Mouse (Mus musculus): ENCODE data around the gene Bcor. TPM values are rescaled to one million over a fixed set of nuclear protein-coding genes. Genes with fewer than 3 reads are reported as not detected.

Bcor gene
- total RNA-seq (2021), result 10 to 100 TPM; 14.7 to 20.1 TPM
- long read RNA-seq, experiment 1, full-length matches to known transcripts, result 2 of 11 reads
- long read RNA-seq, experiment 1, partial matches to known transcripts, result 8 of 11 reads
- long read RNA-seq, experiment 1, other reads (novel, unspliced or antisense), result 1 of 11 reads
- long read RNA-seq, experiment 2, full-length matches to known transcripts, result 1 of 8 reads
- long read RNA-seq, experiment 2, partial matches to known transcripts, result 5 of 8 reads
- long read RNA-seq, experiment 2, other reads (novel, unspliced or antisense), result 2 of 8 reads

DNA sequence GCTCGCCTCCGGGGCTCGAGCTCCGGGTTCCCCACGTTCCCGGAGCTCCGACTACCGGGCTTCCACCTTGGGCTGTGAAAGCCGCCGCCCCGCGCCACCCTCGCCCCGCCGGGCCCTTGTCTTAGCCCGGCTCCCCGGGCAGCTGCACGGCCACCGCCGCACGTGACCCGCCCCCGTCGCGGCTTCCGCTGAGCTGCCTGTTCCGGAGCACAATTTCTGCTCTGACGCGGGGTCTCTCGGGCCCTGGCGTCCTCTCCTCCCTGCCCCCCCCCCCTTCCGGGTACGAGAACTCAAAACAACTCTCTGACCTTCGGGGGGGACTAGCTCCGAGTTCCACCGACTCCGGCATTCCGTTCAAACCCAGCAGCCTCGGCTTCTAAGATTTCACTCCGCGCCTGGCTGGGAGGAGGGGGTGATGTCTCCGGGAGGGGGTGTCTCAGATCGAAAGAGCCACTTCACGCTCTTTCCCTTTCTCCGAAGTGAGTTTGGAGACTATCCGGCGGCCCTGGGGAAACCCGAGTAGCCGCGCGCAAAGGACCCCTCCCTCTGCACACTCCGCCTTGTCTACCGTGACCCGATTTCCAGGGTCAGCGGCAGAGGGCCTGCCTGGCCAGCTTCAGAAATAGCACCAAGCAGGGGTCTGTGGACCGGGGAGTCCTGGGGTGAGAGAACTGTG lies at the start of gene Bcor:
Gene Bcor, minus strand, starts transcription at position 375 of the 676 bp plus-strand sequence.
- intact Hi-C loops (cut with DNase I; ENCODE audit: low total_unique reads), result no loop called here

DNA sequence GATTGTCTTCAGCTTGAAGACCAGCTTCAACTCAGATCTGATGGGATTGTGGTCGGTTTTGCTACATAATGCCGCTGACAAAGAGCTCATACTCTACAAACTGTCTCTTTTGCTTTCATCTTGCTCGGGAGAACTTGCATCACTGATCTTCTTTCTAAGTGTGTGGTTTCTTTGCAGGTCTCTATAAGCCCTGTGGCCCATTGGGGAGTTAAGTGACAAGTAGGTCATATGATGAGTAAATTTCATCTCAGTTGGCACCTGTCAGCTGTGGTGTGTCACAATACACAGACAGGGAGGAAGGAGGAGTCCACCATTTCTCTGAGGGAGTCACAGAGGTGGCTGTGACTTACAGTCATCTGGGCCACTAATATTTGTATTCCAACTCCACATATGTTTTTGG lies 42.8 kb upstream of the Bcor start:
- intact Hi-C loops (cut with DNase I; ENCODE audit: low total_unique reads), result no loop called here
- no peak for DNase-seq

More for the DNA sequence above, at the start of gene Bcor:
- DNase-seq, result peak; percentile 76

DNA sequence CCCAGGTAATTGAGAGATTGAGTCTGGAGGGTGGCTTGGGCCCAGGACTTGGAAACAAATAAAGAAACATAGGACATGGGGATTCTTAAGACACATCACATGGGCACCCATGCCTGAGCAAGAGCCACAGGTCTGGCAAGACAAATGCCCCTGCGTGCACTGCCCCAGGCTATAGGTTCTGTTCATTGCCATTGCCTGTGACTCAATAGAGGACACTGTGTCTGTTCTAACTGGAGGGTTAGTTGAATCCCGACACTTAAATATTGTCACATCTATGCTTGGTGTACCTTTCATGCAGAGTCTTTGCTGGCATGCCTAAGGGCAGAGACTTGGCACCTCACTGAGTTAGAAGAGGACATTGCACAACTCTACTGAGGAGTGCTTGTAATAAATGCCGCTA lies 41.0 kb upstream of the Bcor start:
- no peak for DNase-seq
- intact Hi-C loops (cut with DNase I; ENCODE audit: low total_unique reads), result no loop called here

DNA sequence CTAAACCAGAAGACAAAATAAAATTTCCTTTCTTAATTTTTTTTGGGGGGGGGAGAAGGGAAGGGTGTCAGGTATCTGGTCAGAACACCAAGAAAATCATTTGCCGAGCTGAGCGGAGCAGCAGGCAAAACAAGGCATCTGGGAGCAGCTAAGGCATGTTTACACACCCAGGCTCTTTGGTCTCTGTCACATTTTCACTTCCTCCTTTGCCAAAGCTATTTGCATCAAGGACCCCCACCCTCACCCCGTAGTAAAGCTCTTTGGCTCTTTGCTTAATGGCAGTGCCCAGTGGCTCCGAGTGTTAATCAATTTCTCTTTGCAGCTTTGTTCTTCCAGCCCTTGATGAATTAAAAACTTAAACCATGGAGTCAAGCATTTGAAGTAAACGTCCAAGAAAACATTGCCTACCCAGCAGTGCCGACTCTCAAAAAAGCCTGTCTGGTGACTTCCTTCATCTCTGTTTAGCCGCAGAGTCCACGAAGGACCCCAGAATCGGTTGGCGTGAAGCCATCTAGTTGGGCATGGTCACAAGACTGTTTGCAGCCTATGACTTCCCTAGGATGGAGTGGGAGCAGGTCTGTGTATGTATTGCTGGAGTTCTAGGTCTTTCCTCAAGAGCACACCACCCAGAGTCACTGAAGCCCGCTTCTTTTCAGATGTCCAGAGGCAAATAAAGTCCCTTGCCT lies 35.2 kb upstream of the Bcor start:
- no peak for DNase-seq
- intact Hi-C loops (cut with DNase I; ENCODE audit: low total_unique reads), result no loop called here

DNA sequence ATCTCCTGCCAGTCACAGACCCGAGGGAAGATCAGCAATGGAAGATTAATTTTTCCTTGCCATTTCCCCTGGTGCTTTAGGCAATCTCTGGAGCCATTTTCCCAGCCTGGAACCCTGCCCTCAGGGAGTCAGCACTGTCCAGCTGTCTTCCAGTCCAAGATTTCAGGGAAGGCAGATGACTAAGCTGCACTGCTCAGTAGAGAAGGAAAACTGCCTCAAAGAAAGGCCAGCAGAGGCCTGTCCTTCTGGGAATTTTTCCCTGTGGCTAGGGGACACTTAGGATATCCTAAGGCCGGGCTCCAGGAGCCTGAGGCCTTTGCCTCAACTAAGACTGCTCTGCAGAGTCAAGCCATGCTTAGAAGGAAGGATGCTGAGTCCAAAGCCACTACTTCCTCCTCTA lies 32.2 kb upstream of the Bcor start:
- DNase-seq, result no peak
- intact Hi-C loops (cut with DNase I; ENCODE audit: low total_unique reads), result no loop called here

DNA sequence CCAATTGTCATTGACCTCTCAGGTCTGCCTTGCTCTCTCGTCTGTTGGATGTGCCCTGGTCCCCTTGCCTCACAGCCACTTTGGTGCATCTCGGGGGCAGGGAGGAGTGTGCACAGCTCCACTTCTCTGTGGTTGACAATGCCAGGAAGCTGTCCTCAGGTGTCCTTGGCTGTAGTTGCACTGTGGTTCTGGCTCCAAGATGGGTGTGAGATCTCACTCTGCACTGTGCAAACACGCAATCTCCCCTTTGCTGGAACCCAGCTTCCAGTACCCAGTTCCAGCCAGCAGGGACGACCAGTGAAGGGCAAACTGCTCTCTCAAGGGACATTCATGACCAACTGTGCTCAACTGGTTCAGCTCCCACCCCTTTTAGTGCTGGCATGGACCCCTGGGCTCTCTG lies 29.4 kb upstream of the Bcor start:
- intact Hi-C loops (cut with DNase I; ENCODE audit: low total_unique reads), result no loop called here
- no peak for DNase-seq

DNA sequence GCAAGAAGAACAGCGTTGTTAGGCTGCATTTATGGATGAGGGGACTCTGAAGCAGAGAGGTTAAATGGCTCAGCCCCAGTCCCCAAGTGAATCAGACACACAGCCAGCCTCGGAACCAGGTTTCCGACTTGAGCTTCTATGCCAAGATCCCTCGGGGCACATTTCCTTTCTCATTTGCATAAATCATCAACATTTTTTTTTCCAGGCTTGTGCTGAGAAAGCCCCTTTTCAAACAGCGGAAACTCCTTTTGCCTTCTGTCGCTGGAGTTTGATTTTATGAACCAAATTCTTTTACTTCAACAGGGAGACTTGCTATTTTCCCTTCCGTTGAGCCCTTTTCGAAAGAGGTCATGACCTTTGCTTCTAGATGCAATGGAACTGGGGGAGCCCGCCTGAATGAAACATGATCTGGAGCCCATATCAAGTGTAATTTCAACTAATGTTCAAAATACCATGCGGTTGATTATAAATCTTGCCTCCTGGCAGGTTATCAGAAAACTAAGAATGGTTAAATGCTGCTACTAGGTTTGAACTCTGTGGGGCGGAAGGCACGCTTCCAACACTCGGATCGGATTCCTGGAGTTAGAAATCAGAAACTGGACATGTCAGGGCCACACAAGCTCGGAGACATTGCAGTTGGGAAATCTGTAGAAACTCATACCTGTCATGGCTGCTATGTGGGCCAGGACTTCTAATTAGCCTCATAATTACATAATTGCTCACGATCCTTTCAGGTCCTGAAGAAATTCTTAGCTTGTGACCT lies 15.2 kb upstream of the Bcor start:
- DNase-seq, result no peak
- intact Hi-C loops (cut with DNase I; ENCODE audit: low total_unique reads), result no loop called here

DNA sequence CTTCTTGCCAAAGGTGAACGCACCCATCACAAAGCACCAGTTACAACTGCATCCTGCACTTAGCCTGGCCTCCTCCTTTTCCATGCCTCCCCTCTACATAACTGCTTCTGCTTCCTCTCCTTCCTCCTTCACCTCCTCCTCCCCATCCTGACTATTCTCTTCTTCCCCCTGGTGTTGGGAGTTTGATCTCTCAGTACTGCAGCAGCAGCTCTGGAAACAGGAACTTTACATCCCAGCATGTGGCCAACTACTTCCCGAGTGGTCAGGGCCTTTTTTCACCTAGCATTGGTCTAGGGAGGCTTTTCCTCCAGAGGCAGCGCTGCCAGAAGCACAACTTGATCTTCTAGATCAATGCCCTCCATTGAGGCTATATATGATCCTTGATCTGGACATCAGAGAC lies 10.0 kb upstream of the Bcor start:
- no peak for DNase-seq
- intact Hi-C loops (cut with DNase I; ENCODE audit: low total_unique reads), result no loop called here

DNA sequence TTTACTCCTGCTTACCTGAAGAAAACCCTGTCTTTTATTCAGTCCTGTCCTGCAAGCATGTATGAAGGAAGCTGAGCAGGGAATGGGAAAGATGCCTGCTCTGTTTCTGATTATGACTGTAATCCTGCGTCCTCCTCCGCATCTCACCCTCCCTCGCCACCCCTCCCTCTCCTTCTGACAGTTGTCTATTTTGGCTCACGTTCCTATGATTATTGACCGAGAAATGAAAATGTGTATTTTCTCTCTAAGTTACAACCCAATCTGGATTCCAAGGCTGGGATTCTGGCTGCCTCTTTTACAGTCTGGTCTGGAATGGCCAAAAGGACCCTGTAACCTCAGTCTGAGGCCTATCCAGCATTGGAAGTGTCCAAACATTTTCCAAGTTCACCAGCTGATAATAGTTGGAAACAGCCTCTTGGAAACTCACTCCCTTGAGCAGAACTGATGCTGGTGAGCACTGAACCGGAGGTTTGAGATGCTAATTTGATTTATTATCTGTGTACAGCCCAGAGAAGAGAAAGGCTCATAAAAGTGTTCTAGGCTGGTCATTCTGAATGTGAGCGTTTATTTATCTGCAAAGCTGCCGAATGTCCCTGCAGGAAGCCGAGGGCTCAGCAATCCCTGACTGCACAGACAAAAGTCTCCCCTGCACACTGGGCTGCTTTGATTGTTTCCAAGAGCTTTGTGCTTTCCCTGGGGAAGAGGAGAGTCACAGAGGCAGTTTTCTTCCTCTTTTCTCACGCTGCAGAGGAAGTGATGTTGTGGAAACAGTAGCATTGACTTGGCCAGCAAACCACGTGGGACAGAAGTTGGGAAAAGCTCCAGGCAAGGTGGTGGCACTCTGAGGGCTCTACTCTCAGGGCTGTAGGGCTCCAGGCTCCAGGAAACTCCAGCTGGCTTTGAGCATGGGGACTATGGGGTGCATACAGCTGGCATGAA lies 4.7 kb upstream of the Bcor start:
- intact Hi-C loops (cut with DNase I; ENCODE audit: low total_unique reads), result no loop called here
- no peak for DNase-seq

DNA sequence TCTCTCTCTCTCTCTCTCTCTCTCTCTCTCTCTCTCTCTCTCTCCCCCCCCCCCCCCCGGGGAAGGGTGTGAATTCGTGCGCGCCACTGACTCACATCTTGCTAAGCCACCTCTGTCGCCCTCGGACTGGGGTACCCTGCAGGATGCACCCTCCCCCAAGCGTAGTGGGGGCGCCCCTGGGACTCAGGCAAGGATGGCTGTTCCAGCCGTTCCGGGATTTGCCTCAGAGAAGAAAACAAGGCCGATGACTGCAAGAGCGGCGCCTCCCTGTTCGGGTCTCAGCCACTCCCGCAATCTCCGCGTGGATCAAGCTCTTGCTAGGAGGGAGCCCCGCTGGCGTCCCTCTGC lies 647 bp downstream of the Bcor start:
- peak; percentile 42 for DNase-seq
- intact Hi-C loops (cut with DNase I; ENCODE audit: low total_unique reads), result no loop called here

DNA sequence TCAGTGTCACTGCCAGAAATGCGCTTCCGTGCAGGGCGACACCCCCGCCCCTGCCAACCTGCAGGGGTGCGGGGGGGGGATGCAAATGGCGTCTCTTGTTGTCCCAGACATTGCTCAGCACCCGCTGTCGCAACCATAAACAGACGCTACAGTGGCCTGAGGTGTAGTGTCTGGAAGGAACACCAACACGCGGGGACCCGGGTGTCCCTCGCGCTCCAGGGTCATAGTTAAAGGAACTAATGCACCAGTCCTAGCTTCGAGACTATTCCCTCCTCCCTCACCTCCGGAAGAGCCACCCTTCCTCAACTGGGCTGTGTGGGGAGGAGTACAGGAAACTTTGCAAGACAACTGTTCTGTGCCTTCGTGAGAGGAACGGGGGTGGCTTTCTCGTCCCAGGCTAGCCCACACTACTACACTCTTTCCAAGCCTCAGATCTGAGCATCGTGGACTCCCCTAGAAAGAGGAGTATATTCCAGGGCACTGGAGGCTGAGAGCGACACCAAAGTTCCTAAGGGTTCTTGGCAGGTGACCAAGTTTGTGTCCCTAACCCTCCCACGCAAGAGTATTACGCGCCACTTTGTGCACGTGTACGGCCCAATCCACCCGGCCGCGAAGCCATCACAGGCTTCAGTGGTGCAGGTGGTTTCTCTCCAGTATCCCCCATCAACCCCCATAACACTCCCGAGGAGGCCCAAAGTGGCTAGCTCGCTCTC lies 1.2 kb downstream of the Bcor start:
- intact Hi-C loops (cut with DNase I; ENCODE audit: low total_unique reads), result no loop called here

DNA sequence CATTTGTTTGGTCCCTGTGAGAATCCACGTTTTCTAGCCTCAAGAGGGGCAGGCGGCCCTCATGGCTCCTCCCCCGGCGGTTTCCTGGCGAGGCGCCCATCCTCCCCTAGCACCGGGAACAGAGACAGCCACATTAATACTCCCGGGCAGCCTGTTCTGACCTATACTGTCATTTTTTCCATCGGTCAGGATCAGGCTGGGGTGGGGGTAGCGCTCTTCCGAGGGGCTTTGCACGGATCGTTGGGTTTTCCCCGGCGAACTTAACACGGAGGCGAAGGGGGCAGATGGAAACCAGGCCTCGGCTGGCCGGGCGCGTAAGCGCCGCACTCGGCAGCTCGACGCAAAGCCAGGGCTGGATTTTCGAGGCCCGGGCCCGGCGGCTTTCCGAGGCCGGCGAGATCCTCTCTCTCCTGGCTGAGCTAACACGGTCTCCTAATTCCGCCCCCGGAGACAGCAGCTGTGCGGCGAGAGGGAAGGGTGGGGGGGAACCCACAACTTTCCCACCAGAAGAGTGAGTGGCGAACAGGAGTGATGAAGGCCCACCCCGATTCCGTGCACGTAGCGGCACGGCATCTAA lies 1.8 kb downstream of the Bcor start:
- intact Hi-C loops (cut with DNase I; ENCODE audit: low total_unique reads), result no loop called here

More for the DNA sequence above, 1.2 kb downstream of the Bcor start:
- DNase-seq, result no peak

DNA sequence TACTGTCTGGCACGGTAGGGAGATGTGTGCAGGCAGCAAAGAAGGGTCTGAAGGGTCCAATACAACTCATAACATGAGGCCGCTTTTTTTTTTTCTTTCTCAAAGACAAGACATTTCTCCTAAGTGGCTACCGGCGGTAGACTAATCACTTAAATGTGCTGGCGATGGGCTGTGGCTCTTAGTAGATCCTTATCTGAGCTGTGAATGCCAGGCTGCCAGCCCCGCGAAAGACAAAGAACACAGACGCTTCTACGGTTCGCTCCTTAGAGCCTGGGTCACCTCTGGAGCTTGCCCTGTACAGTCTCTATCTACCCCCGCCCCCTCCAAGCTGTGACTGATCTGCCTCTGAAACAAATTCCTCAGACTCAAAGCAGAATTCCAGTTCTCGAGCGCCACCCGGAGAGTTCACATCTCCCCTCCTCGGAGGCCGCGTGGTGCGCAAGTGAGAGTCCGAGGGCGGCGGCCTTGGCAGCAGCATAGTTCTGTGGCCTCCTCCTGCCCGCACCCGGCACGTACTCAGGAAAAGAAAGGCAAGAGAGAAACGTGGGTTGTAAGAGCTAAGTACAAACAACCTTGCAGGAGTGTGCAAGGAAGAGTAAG lies 2.7 kb downstream of the Bcor start:
- intact Hi-C loops (cut with DNase I; ENCODE audit: low total_unique reads), result no loop called here
- peak; percentile 70 for DNase-seq

More for the DNA sequence above, 1.8 kb downstream of the Bcor start:
- DNase-seq, result peak; percentile 76

DNA sequence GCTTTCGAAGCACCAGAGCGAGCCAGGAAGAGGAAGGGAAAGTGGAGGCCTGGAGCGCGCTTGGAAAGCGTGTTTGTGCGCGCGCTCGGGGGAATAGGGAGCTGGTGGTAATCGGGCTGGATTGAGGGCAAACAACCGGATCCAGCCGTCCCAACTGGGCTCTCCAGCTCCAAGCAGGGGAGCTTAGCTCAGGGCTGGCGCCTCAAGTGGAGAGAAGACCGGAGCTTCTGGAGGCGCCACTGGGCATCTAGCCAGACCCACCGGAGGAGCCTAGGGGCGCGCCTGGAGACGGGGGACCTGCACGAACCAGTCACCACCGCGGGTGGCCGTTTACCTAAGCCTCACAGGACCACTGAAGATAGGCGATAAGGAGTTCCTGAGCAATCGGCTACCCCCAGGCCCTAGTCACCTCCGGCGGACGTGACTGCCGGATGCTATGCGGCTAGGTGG lies 4.3 kb downstream of the Bcor start:
- intact Hi-C loops (cut with DNase I; ENCODE audit: low total_unique reads), result no loop called here

DNA sequence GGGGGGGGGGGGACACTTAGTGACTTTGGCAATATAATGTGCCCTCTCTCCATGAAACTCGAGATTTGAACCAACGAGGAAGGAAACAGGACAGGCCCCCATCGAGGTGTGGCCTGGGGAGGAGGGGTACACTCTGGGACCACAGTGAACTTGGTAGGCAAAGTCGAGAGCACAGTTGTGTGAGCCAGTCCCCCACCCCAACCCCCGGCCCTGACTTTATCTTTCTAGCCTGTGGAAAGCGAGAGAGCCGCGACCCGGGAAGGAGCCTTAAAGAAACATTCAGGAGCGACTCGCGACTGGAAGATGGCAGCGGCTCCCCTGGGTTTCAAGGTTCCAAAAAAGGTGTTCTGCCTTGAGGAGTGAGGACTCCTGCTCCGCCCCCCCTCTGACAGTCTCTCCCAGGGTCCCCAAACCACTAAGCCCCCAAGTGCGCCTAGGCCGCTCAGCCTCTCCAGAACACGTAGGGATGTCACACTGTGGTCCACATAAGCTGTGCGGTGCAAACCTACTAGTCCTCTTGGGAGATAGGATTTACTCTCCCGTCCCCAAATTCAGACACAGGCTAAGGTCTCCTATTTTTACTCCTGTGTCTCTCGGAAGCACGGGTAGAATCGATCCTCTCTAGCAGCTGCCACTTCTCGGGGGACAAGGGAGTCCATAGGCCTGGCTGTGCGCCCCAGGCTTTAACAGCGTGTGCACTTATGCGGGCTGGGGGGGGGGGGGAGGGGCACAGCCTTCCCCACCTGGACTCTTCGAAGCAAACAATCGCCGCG lies 4.9 kb downstream of the Bcor start:
- intact Hi-C loops (cut with DNase I; ENCODE audit: low total_unique reads), result no loop called here
- no peak for DNase-seq

More for the DNA sequence above, 4.3 kb downstream of the Bcor start:
- peak; percentile 54 for DNase-seq

DNA sequence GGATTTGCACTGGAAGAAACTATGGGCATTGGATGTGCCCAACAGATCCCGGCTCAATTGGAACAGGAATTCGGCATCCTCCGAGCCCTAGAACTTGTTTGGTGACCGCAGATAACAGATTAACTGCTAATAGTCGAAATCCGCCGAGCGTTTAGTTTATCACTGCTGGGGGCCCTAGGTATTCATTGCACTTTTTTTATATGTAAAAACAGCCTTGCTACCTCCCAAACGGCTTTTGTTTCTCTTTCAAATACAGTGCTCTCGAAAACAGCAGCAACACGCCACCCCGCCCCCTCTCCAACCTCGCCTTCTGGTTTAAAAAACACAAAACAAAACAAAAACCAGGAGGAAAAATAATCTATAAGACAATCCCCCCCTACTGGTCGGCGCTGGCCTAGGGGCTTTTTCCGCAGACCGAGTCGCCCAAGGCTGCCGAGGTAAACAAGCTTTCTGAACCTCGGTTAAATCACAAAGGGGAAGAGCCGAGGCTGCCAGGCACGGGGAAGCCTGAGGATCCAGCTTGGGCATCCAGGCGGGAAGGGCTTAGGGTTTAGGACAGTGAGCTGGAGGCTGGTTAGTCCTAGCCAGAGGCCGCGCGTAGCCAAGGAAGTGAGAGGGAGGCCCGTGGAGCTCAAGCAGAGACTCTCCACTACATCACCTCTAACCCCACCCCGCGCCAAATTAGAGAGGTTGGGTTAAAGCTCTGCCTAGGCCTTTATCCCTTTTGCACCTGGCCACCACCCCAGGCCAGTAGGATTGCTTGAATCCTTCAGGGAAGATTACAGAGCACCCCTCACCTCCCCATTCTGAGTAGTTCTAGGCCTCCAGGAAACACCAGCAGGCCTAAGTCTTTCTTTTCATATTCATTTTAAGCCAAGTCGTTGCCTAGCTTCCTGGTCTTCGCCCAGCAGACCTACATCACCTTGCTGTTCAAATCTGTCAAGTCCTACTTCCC lies 6.7 kb downstream of the Bcor start:
- intact Hi-C loops (cut with DNase I; ENCODE audit: low total_unique reads), result no loop called here
- no peak for DNase-seq
